Mouse (Mus musculus) monocyte, adult 2 months (primary cell): Measurements from ENCODE around the gene Dpm1.

Source experiments
- DNase-seq, 2 experiments: peaks; one replicate each; pipeline ENCODE4 v3.0.0; 2022; ENCODE audit warnings: low spot score in 2 of 2, low read depth in 1 of 2

The Dpm1 gene

GRCm38 (mm10) chr2:168167781-168168180 is 62.6 kb downstream of the Dpm1 start:
- no peak for DNase-seq

GRCm38 (mm10) chr2:168166750-168167460 is 63.5 kb downstream of the Dpm1 start:
- no peak for DNase-seq

- no peak for DNase-seq
These were observed 68.4 kb downstream of the Dpm1 start for GRCm38 (mm10) chr2:168161978-168162377.

DNA sequence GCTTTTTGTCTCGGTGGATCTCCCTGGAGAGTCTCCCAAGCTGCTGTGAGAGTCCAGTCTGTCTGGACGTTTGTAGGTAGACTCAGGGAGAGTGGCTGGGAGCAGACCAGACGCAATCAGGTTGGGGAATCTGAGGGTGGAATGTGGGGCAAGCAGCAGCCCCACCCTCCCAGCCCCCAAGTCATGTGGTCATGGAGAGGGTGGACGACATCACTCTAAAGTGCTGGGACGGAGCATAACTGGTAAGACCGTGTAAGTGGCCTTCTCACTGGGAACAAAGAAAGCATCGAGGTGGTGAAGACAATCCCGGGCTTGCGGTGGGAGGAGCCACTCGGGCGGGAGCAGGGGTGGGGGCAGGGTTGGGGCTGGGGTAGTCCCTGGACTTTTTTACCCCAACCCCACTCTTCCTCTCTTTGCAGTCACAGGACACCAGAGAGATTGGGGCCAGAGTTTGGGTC is 68.8 kb downstream of the Dpm1 start:
- DNase-seq = no peak

DNA sequence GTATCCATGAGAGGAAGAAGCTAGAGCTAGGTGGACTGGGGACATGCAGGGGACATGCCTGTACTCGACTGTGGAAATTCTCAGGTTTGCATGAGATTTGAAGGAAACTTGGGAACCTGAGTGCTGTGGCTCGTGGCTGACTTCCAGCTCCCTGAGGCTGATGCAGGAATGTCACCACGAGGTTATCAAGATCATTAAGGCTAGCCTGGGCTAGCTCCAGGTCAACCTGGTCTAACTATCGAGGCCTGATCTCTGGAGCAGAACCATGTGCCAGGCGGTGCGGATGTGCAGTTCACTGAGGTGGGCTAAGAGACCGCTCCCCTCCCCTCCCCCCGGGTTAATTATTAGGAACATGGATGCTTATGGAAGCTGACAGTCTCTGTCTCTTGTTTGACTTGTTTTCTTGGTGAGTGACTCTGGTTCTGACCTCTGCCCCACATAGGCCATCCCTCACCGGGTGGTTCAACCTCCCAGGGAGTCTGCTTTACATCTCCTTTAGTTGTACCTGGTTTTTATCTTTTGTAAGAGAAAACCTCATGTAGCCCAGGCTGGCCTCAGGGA is 69.9 kb downstream of the Dpm1 start:
- no peak for DNase-seq
